Mouse (Mus musculus) limb, embryonic 14.5 days (tissue): ENCODE results near the gene Epha3. TPM values are rescaled to one million over a fixed set of nuclear protein-coding genes. Genes with fewer than 3 reads are reported as not detected.

Experiments
- ATAC-seq: fragments of 200-750 bp; cut with Nextera tagmentation; 2 replicates; pipeline ENCODE4 v1.8.0; 2017; ENCODE audit warnings: low read depth, moderate number of reproducible peaks, moderate TSS enrichment; ENCODE audit not compliant: low FRiP score
- DNase-seq: peaks from one replicate; pipeline ENCODE4 v3.0.0-alpha.2; 2015; ENCODE audit warnings: low spot score
- H3K27ac ChIP-seq: fragments of 300-500 bp; sonication (generic); replicated peaks from 2 replicates; pipeline ENCODE4 v1.5.1; 2014; ENCODE audit warnings: low read depth, mild to moderate bottlenecking, low read length, moderate library complexity, mixed read lengths
- H3K27me3 ChIP-seq: fragments of 300-500 bp; sonication (generic); 2 replicates; pipeline ENCODE4 v1.6.1; 2014; ENCODE audit warnings: low read length, mixed read lengths; ENCODE audit not compliant: control insufficient read depth, insufficient read depth
- H3K36me3 ChIP-seq: fragments of 300-500 bp; sonication (generic); 2 replicates; pipeline ENCODE4 v1.6.1; 2014; ENCODE audit warnings: mild to moderate bottlenecking, low read length, moderate library complexity, mixed read lengths; ENCODE audit not compliant: control insufficient read depth, insufficient read depth
- H3K4me1 ChIP-seq: fragments of 300-500 bp; sonication (generic); 2 replicates; pipeline ENCODE4 v1.6.1; 2014; ENCODE audit warnings: antibody characterized with exemption, low read length, mixed read lengths; ENCODE audit not compliant: control insufficient read depth, insufficient read depth
- H3K4me2 ChIP-seq: fragments of 300-500 bp; sonication (generic); replicated peaks from 2 replicates; pipeline ENCODE4 v1.6.1; 2014; ENCODE audit warnings: low read depth, mild to moderate bottlenecking, low read length, moderate library complexity; ENCODE audit not compliant: severe bottlenecking
- H3K4me3 ChIP-seq: fragments of 300-500 bp; sonication (generic); replicated peaks from 2 replicates; pipeline ENCODE4 v1.5.1; 2014; ENCODE audit warnings: low read length
- H3K9ac ChIP-seq: fragments of 300-500 bp; sonication (generic); 2 replicates; pipeline ENCODE4 v1.6.1; 2014; ENCODE audit warnings: mild to moderate bottlenecking, low read depth, low read length, moderate library complexity; ENCODE audit not compliant: severe bottlenecking
- H3K9me3 ChIP-seq: fragments of 300-500 bp; sonication (generic); 2 replicates; pipeline ENCODE4 v1.6.1; 2016; ENCODE audit warnings: low read length; ENCODE audit not compliant: control insufficient read depth
- POLR2A ChIP-seq: fragments of 200-500 bp; IDR thresholded peaks from 2 replicates; pipeline ENCODE4 v1.8.0; 2012; ENCODE audit warnings: inconsistent platforms, mild to moderate bottlenecking, moderate library complexity, borderline replicate concordance; ENCODE audit not compliant: insufficient read depth, insufficient read length; ENCODE audit errors: extremely low read depth
- WGBS: fragments of 180-500 bp; shearing (Covaris S2); extraction: QIAGEN DNeasy Blood & Tissue Kit; methylation state at CpG from one replicate; pipeline ENCODE4 v1.1.7; 2014; 5-methylcytosine and 5-hydroxymethylcytosine counted together
- polyA plus RNA-seq, 2 experiments: library from polyadenylated mRNA; depleted of rRNA in 1 of 2; stranded (reverse) in 1 of 2; unstranded in 1 of 2; fragments of >200 nt; fragmentation: Nextera tagmentation in 1 of 2; extraction: Ambion mirVana in 1 of 2; gene quantifications; 2 replicates each; pipeline versions ENCODE4 v1.2.1 to v1.2.3; 2012 to 2014

The Epha3 gene
- polyA plus RNA-seq, 2 experiments: 15.7 to 26.6 TPM

GRCm38 (mm10) chr16:63689371-63689770, 174.6 kb downstream of the Epha3 start:
- no peak overlapping the region for H3K4me2 ChIP-seq
- no peaks in the 10 kb centered on the region for H3K4me1 ChIP-seq
- no peaks in the 10 kb centered on the region for H3K27me3 ChIP-seq
- no peaks in the 10 kb centered on the region for H3K9me3 ChIP-seq
- H3K27ac ChIP-seq: no peak overlapping the region
- no peaks in the 10 kb centered on the region for H3K36me3 ChIP-seq
- DNase-seq (no peak), ATAC-seq (no peak)
- no peak overlapping the region for H3K4me3 ChIP-seq
- WGBS: 72% methylated on average over 3 of the region's 3 CpGs
- H3K9ac ChIP-seq: no peak overlapping the region
- TF ChIP-seq POLR2A: no peak

GRCm38 (mm10) chr16:63684211-63684610, 179.8 kb downstream of the Epha3 start:
- Histone ChIP-seq H3K4me2 (no peak overlapping the region), H3K27ac (no peak overlapping the region), H3K4me1 (no peaks in the 10 kb centered on the region), H3K9ac (no peak overlapping the region), H3K36me3 (no peaks in the 10 kb centered on the region), H3K9me3 (no peaks in the 10 kb centered on the region), H3K4me3 (no peak overlapping the region), H3K27me3 (no peaks in the 10 kb centered on the region)
- ATAC-seq (no peak), DNase-seq (no peak)
- no peak for TF ChIP-seq POLR2A
- 77% methylated on average over 4 of the region's 4 CpGs for WGBS

GRCm38 (mm10) chr16:63674426-63674825, 189.5 kb downstream of the Epha3 start:
- no peak for TF ChIP-seq POLR2A
- no peaks in the 10 kb centered on the region for H3K9me3 ChIP-seq
- H3K9ac ChIP-seq: no peak overlapping the region
- no peak overlapping the region for H3K27ac ChIP-seq
- no peak overlapping the region for H3K4me3 ChIP-seq
- WGBS: 39% methylated on average over 1 of the region's 1 CpGs
- no peaks in the 10 kb centered on the region for H3K36me3 ChIP-seq
- no peak overlapping the region for H3K4me2 ChIP-seq
- DNase-seq (no peak), ATAC-seq (0 out of 2 replicates have a peak, but pooled peaks have one; percentile 44)
- H3K27me3 ChIP-seq: no peaks in the 10 kb centered on the region
- H3K4me1 ChIP-seq: peaks cover 3% of the 10 kb centered on the region; the same call in 1 of the 2 replicates

- 87% methylated on average over 9 of the region's 9 CpGs for WGBS
- ATAC-seq (no peak), DNase-seq (no peak)
- Histone ChIP-seq H3K4me3 (no peak overlapping the region), H3K36me3 (no peaks in the 10 kb centered on the region), H3K4me2 (no peak overlapping the region), H3K9ac (no peak overlapping the region), H3K27me3 (no peaks in the 10 kb centered on the region), H3K27ac (no peak overlapping the region), H3K9me3 (no peaks in the 10 kb centered on the region), H3K4me1 (peaks cover 3% of the 10 kb centered on the region; the same call in 1 of the 2 replicates)
- TF ChIP-seq POLR2A: no peak
These were observed 190.6 kb downstream of the Epha3 start for GRCm38 (mm10) chr16:63673236-63673840.

- Histone ChIP-seq H3K9me3 (no peaks in the 10 kb centered on the region), H3K4me1 (peaks cover 10% of the 10 kb centered on the region), H3K4me2 (no peak overlapping the region), H3K27me3 (no peaks in the 10 kb centered on the region), H3K9ac (no peak overlapping the region), H3K36me3 (no peaks in the 10 kb centered on the region), H3K4me3 (no peak overlapping the region), H3K27ac (no peak overlapping the region)
- TF ChIP-seq POLR2A: no peak
- 24% methylated on average over 3 of the region's 3 CpGs for WGBS
- ATAC-seq: no peak
- no peak for DNase-seq
These were observed 198.0 kb downstream of the Epha3 start for GRCm38 (mm10) chr16:63665897-63666464.
